Mouse (Mus musculus): ENCODE data around the gene Pik3r2. TPM values are rescaled to one million over a fixed set of nuclear protein-coding genes. Genes with fewer than 3 reads are reported as not detected.
A peak's percentile ranks its signal among the peaks of the same experiment; 100 is the strongest.

The Pik3r2 gene
- total RNA-seq, 2 experiments from 2014 or later: 14.3 to 16.1 TPM

DNA sequence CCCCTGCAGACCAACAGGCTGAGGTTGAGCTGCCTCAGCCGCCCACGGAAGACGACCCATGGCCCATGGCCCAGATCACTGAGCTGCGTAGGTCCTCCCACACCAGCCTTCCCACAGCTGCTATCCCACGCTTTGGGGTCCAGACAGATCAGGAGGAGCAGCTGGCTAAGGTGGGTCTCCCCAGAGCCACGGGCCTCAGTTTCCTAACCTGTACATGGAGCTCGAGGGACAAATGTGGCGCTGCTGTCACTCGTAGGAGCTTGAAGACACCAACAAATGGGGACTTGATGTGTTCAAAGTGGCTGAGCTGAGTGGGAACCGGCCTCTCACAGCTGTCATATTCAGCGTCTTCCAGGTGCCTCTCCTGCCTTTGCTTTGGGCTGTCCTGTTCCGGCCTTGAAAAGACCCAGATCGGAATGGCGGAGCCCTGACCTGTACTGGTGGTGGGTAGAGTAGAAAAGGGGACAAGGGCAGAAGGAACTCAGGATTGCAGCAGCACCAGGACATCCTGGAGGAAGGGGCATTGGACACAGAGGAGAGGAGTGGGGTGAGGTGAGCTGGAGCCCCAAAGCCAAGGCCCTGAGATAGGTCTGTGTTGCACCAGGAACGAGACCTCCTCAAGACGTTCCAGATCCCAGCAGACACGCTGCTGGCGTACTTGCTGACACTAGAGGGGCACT is 29.2 kb downstream of the Pik3r2 start:
- DNase-seq: peak in 1 of 2 experiments; percentile 4
- intact Hi-C loops (cut with DNase I): no loop called here

DNA sequence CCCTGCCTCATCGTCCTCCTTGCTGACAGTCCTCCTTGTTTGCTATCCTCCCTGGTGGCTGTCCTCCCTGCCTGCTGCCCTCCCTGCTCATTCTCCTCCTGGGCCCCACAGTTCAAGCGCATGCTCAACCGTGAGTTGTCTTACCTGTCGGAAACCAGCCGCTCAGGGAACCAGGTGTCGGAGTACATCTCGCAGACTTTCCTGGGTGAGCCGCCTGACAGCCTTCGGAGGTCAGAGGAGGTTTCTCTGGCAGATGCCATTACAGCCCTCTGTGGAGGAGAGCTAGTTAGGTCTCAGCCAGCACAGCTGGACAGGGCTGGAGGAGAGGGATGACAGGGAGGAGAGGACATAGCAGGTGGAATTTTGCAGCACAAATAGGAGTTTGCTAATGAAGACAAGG is 29.8 kb downstream of the Pik3r2 start:
- intact Hi-C loops (cut with DNase I): no loop called here
- peak in 1 of 2 experiments; percentile 3 for DNase-seq

DNA sequence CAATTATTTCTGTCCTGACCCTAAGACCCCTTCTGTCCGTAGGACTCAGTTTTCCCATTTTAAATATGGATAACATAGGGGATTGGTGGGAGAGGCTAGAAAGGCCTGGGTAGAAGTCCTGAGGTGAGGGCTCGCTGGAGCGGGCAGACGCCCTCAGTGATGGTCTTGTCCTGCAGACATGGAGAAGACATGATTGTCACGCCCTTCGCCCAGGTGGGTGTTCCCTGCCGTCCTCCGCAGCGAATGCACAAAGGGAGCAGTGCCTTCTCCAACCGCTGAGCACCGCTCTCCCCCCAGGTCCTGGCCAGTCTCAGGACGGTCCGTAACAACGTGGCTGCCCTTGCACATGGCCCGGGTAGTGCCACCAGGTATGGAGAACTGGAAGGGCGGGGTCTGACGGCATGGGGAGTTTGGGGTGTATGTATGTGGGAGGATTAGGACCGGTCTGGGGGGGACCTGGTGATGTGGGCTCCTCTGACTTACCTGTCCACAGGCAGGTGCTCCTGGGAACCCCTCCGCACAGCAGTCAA is 30.8 kb downstream of the Pik3r2 start:
- DNase-seq: peak in 1 of 2 experiments; percentile 3
- intact Hi-C loops (cut with DNase I): no loop called here

DNA sequence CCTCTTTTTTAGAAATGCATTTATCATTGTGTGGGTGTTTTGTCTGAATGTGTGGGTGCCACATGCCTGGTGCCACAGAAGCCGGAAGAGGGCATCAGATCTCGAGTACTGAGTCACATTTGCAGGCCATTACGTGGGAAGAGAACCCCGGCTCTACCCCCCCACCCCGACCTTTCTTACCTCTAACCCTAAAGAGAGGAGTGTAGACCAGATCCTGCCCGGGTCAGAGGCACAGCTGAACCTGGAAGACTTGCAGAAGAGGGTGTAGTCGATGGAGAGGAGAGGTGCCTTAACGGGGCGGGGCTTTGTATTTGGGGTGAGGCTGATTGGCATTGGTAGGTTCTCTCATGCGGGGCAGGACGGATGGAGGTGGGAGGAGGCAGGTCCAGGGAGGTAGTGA is 31.7 kb downstream of the Pik3r2 start:
- peak in 1 of 2 experiments; percentile 3 for DNase-seq
- intact Hi-C loops (cut with DNase I): no loop called here

DNA sequence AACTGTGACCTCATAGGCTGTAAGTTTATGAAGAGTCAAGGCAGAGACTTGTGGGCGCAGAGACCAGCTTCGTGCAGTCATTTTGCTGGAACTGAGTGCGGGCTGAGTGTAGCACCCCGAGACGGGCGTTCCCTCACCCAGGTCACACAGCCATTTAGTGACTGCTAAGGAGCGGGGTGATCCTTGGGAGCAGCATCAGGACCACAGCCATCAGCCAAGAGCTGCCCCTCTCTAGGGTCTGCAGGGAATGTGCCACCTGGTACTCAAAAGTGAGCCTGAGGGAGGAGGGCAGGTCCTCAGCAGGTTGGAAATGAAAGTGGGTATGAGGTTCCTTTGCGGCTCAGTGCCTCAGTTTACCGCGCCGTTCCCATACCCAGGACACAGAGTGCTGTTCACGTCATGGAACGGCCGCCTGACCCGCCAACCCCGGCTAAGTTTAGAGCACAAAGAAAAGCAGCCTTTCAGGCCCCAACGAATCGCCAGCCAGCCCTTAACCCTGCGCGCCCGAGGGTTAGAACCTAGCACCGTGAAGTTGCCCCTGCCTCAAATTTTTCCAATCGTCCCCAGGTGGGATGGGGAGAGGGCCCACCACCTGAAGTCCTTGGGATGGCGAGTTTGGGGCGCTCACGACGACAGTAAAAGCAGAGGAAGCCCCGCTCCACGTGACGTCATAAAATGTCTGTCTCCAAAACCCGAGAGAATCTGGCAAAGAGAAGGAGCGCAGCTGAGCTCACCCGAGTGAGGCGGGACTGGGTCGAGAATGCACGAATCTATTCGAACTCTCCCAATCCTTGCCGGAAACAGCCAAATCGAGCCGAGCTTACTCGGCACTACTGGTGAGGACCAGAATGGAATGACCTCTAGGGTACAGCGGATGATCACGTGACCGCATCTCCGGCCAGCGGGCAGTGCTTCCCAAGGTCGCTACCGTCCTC is 32.6 kb downstream of the Pik3r2 start:
- DNase-seq: peak; percentile 66 to 75
- intact Hi-C loops (cut with DNase I): no loop called here

DNA sequence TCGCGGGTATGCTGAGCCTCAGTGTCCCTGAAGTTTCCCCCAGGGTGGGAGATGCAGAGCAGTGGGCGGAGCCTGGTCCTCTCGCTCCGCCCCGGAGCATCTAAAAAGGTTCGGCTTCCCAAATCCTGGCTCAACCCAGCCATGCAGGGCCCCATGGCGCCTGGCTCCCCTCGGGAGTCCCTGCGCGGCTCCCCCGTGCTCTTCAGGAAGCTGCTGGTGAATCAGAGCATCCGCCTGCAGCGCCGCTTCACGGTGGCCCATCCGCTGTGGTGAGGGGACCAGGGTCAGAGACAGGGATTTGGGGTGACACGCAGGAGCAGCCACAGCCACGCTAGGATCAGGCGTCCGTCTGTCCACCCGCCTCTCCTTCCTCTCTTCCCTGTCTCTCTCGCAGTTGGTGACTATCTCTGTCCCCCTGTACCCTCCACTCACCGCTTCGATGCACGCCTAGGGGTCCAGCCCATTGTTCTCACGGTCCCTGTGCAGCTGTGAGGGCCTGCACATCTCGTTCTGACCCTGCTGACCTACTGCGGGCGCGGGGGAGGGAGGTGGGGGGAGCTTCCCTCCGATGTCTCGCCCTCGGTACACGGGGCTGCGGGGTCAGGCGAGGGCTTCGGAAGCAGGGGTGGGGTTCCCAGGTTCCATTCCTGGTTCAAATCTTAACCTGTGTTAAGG is 33.4 kb downstream of the Pik3r2 start:
- peak in 1 of 2 experiments; percentile 23 for DNase-seq
- intact Hi-C loops (cut with DNase I): no loop called here

DNA sequence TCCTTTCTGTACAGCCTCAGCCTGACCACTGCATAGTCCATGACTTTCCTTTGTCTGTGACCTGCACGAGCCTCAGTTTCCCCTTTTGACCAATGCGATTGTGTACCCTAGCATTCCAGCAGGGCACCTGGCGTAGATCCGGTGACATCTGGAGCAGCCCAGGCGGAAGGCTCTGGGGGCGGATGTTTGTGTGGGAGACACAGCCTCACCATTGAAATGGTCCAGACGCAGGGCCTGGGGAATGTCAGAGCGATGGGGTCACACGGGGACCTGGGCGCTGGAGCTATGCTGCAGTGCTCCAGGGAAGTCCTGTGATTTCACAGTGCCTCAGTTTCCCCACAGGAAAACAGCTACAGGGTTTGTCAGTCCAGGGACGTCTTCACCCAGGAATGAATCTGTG is 34.3 kb downstream of the Pik3r2 start:
- peak; percentile 7 to 12 for DNase-seq
- intact Hi-C loops (cut with DNase I): no loop called here

DNA sequence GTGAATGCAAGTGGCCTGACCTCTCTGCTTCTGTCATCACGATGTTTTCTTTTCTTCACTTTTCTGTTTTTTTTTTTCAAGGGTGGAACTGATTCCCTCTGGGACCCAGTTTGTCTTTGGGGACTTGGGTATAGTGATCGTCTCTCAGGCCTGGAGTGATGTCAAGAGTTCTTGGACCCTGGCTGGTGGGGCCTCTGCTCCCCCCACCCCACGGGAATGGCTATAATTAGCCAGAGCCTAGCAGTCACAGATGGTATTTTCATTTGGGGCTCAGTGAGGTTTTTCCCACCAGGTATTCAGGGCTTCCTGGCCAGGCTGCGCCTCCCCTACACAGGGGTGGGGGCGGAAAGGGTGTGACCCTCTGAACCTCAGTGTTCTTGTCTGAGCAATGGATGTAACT is 34.9 kb downstream of the Pik3r2 start:
- peak; percentile 16 to 21 for DNase-seq
- intact Hi-C loops (cut with DNase I): no loop called here

DNA sequence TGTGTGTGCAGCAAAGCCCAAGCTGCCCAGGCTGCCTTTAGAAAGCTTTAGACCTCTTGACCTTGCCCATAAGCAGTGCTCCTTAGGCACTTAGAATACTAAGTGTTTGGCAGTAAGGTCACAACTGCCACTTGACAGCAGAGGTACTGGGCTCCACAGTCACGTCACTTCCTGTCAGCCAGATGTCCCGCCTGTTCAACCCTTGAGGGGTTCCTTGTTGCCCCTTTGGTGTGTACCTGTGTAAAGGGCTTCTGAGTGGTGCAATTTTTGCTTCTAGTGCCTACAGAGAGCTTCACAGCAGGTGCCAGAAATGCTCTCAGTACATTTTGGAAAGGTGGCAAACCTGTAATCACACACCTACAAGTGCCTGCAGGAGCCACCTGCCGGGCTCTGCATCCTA is 38.3 kb downstream of the Pik3r2 start:
- DNase-seq: peak in 1 of 2 experiments; percentile 2
- intact Hi-C loops (cut with DNase I): no loop called here

DNA sequence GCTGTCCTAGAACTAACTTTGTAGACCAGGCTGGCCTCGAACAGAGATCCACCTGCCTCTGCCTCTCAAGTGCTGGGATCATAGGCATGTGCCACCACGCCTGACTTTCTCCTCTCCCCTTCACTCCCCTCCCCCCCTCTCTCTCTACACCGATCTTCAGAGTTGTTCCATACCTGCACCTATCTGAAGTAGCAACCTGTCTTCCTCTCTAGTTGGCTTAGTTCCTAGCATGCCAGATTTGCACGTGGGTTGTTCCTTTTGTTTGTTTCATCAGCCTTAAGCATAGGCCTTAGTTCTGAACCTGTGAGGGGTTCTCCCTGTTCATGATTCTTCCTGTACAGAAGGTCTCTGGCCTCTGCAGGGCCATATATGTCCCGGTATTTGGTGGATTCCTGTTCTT is 38.8 kb downstream of the Pik3r2 start:
- intact Hi-C loops (cut with DNase I): no loop called here
- DNase-seq: no peak

DNA sequence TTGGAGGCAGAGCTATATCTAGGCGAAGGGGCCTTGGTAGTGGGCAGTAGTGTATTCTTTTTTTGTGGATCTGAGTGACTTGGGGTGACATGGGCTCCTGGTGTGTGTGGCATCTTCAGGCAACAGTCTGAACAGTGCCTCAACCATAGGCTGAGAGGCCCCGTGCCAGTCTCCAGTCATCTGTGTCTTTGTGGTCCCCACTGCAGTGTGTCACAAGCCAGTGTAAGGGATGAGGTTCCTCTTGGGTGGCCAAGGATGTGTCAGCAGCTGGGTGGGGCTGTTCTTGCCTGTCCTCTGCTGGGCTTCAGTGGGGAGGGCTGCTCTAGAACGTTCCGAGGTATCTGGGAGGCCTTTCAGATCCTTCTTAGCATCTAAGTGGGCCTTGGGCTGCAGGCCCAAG is 45.6 kb downstream of the Pik3r2 start:
- DNase-seq: peak in 1 of 2 experiments; percentile 2
- intact Hi-C loops (cut with DNase I): no loop called here

DNA sequence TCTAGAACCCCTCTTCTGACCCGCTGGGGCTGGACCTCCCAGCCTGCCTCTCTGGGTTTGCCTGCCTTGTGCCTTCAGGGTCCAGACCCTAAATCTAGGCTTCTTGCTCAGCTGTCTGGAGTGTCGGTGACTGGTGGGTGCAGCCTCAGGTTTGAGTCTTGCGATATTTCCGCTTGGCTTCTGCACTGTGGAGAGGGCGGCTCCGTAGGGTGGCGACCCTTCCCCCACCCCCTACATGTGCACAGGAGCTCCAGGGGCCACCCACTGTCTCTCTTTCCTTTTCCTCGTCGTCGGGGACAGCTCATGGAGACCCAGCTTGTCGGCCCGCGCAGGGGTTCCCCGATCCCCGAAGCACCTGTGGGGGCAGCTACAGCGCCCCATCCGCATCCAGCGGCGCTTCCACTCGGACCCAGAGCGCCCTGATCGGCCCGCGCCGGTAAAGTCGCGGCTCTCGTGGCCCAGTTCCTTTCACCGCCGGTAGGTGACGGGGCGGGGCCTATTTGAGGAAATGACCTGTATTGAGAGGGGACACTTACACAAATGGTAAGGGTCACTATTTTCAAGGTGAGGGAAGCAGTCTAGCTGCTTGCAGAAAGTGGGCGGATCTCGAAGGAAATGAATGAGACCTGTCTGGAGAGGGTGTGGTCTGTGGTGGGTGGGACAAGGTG is 46.6 kb downstream of the Pik3r2 start:
- DNase-seq: peak in 1 of 2 experiments; percentile 2
- intact Hi-C loops (cut with DNase I): no loop called here

DNA sequence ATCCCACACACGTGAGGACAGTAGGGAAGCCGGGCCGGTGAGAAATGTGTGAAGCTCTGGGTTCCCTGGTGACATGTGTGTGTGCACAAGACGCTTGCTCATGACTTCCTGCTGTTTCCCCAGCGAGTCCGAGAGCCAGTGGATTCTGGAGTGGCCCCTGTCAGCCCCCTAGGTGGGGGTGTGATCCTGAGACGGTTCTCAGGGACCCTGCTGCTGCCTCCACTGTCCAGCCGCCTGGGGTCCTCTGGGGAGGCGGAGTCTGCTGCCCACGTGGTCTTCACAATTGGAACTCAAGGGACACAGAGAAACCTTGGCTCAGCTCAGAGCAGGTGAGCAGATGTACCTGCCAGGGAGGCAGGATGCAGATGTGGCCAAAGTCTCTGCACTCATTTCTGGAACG is 49.8 kb downstream of the Pik3r2 start:
- intact Hi-C loops (cut with DNase I): no loop called here
- peak in 1 of 2 experiments; percentile 1 for DNase-seq

DNA sequence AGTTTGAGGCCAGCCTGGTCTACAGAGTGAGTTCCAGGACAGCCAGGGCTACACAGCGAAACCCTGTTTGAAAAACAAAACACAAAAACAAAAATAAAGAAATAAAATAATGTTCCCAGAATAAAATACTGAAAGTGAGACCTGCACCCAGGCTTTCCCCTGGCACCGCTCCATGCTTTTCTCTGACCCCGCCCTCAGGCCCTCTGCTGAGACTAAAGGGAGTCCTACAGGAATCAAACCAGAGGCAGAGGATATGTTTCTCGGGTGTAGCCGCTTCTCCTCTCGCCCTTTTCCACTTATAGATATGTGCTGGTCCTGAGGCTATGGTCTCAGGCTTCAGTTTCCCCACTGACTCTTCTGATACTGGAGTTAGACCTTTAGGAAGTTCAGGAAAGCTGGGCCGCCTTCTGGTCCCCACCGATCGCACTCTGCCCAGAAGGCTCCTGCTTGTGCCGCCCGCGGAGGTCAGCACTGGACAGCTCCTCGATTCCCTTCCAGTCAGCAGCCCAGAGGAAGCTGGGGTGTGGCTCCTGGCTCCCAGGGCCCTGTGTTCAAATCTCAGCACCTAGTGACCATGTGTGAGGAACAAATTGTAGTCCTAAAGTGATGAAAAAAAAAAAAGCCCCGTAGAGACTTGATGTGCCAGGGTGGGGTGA is 50.6 kb downstream of the Pik3r2 start:
- peak in 1 of 2 experiments; percentile 4 for DNase-seq
- intact Hi-C loops (cut with DNase I): no loop called here

DNA sequence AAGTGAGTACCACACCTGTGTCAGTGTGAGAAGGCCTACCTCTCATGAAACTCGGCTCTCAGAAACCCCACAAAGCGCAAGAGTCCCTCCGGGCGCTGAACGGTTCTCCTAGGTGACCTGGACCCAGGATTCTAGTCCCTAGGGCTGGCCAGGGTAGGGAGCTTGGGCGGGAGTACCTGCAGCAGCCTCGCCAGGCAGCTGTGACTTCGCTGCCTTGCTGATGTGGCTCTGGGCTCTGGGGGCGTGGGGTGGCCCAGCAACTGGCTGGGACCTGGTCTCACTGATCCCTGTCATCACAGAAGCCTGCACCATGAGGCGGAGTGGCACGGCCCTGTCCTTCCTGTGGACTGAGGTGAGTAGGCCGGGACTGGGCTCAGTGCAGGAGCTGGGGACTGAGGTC is 52.3 kb downstream of the Pik3r2 start:
- peak in 1 of 2 experiments; percentile 1 for DNase-seq
- intact Hi-C loops (cut with DNase I): no loop called here

DNA sequence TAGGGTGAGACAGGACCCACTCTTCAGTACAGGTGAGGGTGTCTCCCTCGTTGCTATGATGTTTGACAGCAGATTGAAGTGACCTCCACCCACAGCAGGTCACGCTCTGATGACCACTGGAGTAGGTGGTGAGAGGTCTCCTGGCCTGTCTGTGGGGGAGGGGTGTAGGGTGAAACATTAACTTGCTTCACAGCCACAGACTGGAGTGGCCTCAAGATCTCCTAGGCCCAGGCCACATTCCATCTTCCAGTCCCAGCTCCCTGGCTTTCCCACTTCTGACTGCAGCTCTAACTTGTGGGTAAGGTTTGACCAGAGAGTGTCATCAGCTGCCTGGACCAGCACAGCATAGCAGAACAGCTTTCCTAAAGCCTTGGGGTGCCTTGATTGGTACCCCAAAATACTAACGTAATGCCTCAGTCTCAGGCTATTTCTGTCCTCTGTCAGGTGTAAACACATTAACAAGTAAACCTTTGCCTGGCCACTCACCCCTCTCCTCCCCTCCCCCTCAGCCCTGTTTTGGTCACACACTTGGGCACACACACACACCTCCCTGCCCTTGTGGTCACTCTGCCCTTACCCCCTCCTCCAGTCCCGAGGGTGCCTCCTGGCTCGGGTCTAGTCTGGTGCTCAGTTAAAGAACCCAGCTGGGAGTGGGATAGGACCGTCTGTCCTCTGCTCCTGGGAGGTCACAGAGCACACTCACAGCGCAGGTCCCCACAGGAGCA is 52.9 kb downstream of the Pik3r2 start, which contains the start of gene Pde4c:
Gene Pde4c, plus strand, starts transcription at position 235 of the 725 bp plus-strand sequence.
- intact Hi-C loops (cut with DNase I): no loop called here
- DNase-seq: peak in 1 of 2 experiments; percentile 3

DNA sequence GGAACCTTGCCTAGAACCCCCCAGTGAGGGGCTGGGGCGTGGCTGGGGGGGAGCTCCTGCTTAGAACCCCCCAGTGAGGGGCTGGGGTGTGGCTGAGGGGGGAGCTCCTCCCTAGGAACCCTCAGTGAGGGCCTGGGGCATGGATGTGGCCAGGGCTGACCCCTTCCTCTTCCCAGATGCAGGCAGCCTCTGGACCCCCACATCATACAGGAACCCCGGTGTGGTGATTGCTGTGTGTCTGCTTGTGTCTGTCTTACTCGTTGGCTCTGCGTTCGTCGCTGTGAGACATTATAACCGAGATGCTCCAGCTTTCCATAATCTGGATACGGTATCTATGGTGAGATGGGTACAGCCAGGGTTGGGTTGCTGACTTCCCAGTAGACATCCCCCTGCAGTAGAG is 54.9 kb downstream of the Pik3r2 start:
- intact Hi-C loops (cut with DNase I): loop anchor here (2.0 kb wide), 1 partner anchor 119 kb away; no protein-coding TSS in a partner anchor
- DNase-seq: peak in 1 of 2 experiments; percentile 3

DNA sequence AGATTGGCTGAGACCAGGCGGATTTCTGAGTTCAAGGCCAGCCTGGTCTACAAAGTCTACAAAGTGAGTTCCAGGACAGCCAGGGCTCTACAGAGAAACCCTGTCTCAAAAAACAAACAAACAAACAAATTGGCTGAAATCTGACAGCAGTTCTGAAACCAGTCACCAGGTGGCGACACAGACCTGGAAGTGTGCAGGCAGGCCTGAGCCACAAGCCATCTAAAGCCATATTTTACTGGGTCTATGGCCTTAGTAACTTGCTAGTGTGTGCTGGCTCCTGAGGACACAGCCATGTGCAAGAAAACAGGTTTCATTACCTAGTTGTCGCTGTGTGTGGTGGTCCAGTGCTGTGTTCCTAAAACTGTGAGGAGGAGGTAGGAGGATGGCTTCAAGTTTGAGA is 55.8 kb downstream of the Pik3r2 start:
- peak; percentile 64 to 78 for DNase-seq
- intact Hi-C loops (cut with DNase I): loop anchor here (1.0 to 2.0 kb wide), 2 partner anchors 32 to 120 kb away; no protein-coding TSS in a partner anchor

Data from gastrocnemius, postnatal 36 days (tissue).